Mouse (Mus musculus) cerebellum, postnatal 10 days (tissue): ENCODE data around the gene Ddx59.

Experiments used
- DNase-seq, 2 experiments: peaks; one replicate each; pipeline ENCODE4 v3.0.0; 2021; ENCODE audit warnings: mixed read lengths in 2 of 2

Gene Ddx59

GRCm38 (mm10) chr1:136450206-136450605 lies 35.1 kb downstream of the Ddx59 start:
- DNase-seq, result no peak

GRCm38 (mm10) chr1:136452421-136452820 lies 37.4 kb downstream of the Ddx59 start:
- DNase-seq, result peak; percentile 69 to 72

- DNase-seq, result peak; percentile 84
These were observed 40.9 kb downstream of the Ddx59 start for GRCm38 (mm10) chr1:136455756-136456585.

- peak; percentile 30 to 44 for DNase-seq
These were observed 41.7 kb downstream of the Ddx59 start for GRCm38 (mm10) chr1:136456741-136457140.

- DNase-seq, result no peak
These were observed 42.3 kb downstream of the Ddx59 start for GRCm38 (mm10) chr1:136457403-136457802.

- peak; percentile 33 to 72 for DNase-seq
These were observed 43.7 kb downstream of the Ddx59 start for GRCm38 (mm10) chr1:136458691-136459245.

GRCm38 (mm10) chr1:136462443-136462842 lies 47.4 kb downstream of the Ddx59 start:
- peak; percentile 24 to 43 for DNase-seq

GRCm38 (mm10) chr1:136465168-136465567 lies 50.1 kb downstream of the Ddx59 start:
- no peak for DNase-seq

GRCm38 (mm10) chr1:136466143-136466811 lies 51.2 kb downstream of the Ddx59 start, which contains the start of gene Kif14:
Kif14 (plus strand) TSS chr1:136466343.
- DNase-seq, result peak; percentile 96 to 97

GRCm38 (mm10) chr1:136469408-136469807 lies 54.3 kb downstream of the Ddx59 start:
- no peak for DNase-seq

GRCm38 (mm10) chr1:136470471-136470870 lies 55.4 kb downstream of the Ddx59 start:
- DNase-seq, result no peak
